Mouse (Mus musculus) liver, adult 2 months (tissue): ENCODE results near the gene Syn3. TPM values are rescaled to one million over a fixed set of nuclear protein-coding genes. Genes with fewer than 3 reads are reported as not detected.

ENCODE experiments used
- DNase-seq: peaks from one replicate; pipeline ENCODE4 v3.0.0-alpha.2; 2011; ENCODE audit warnings: low read depth, low spot score; ENCODE audit errors: extremely low read depth
- H3K27ac ChIP-seq: fragments of 200-500 bp; replicated peaks from 2 replicates; pipeline ENCODE4 v1.5.1; 2012; ENCODE audit warnings: low read depth, mild to moderate bottlenecking, control low read depth, inconsistent platforms, low read length; ENCODE audit not compliant: insufficient read depth
- H3K27me3 ChIP-seq: fragments of 200-500 bp; 2 replicates; pipeline ENCODE4 v1.6.1; 2012; ENCODE audit warnings: mild to moderate bottlenecking, moderate library complexity, low read length, inconsistent platforms; ENCODE audit not compliant: control insufficient read depth, insufficient read depth
- H3K36me3 ChIP-seq: fragments of 200-500 bp; 2 replicates; pipeline ENCODE4 v1.6.1; 2012; ENCODE audit warnings: low read length, inconsistent platforms; ENCODE audit not compliant: control insufficient read depth, insufficient read depth
- H3K4me1 ChIP-seq: fragments of 200-500 bp; 2 replicates; pipeline ENCODE4 v1.6.1; 2011; ENCODE audit warnings: low read length; ENCODE audit not compliant: control insufficient read depth, insufficient read depth
- H3K4me3 ChIP-seq: fragments of 200-500 bp; 2 replicates; pipeline ENCODE4 v1.5.1; 2011; ENCODE audit warnings: low read depth, mild to moderate bottlenecking, control low read depth, low read length, moderate library complexity; ENCODE audit not compliant: insufficient read depth
- H3K79me2 ChIP-seq: fragments of 200-500 bp; 2 replicates; pipeline ENCODE4 v1.6.1; 2012; ENCODE audit warnings: inconsistent platforms, mild to moderate bottlenecking, low read length, moderate library complexity; ENCODE audit not compliant: control insufficient read depth, insufficient read depth
- H3K9ac ChIP-seq: fragments of 200-500 bp; 2 replicates; pipeline ENCODE4 v1.6.1; 2012; ENCODE audit warnings: low read depth, mild to moderate bottlenecking, control low read depth, inconsistent platforms, low read length
- CTCF ChIP-seq: fragments of 200-500 bp; IDR thresholded peaks from 2 replicates; pipeline ENCODE4 v1.5.1; 2011; ENCODE audit warnings: low read depth, low read length, control low read depth
- POLR2A ChIP-seq: fragments of 200-500 bp; IDR thresholded peaks from 2 replicates; pipeline ENCODE4 v1.6.1; 2011; ENCODE audit warnings: low read length, control low read depth; ENCODE audit not compliant: insufficient read depth; ENCODE audit errors: extremely low read depth
- WGBS: fragments of 180-500 bp; shearing (Covaris S2); methylation state at CpG from one replicate; pipeline ENCODE4 v1.1.7; 2018; 5-methylcytosine and 5-hydroxymethylcytosine counted together
- polyA plus RNA-seq: library from polyadenylated mRNA; depleted of rRNA; stranded (reverse); fragments of >200 nt; gene quantifications from 2 replicates; pipeline ENCODE4 v1.2.3, GENCODE M21; 2012
- total RNA-seq: library from RNA; depleted of rRNA; stranded (reverse); fragments of >200 nt; gene quantifications from 2 replicates; pipeline ENCODE4 v1.2.3, GENCODE M21; 2014

Syn3 gene
- total and polyA plus RNA-seq, 2 experiments = 0.81 to 0.83 TPM

- no peaks in the 10 kb centered on the region for H3K4me1 ChIP-seq
- TF ChIP-seq CTCF (no peak), POLR2A (no peak)
- no peak for DNase-seq
- no peaks in the 10 kb centered on the region for H3K79me2 ChIP-seq
- no peak overlapping the region for H3K9ac ChIP-seq
- H3K27me3 ChIP-seq = no peaks in the 10 kb centered on the region
- H3K36me3 ChIP-seq = no peaks in the 10 kb centered on the region
- H3K4me3 ChIP-seq = no peak overlapping the region
- H3K27ac ChIP-seq = no peak overlapping the region
- WGBS = 86% methylated on average over 5 of the region's 5 CpGs
These were observed 310.8 kb downstream of the Syn3 start for GRCm38 (mm10) chr10:86187881-86188280.

DNA sequence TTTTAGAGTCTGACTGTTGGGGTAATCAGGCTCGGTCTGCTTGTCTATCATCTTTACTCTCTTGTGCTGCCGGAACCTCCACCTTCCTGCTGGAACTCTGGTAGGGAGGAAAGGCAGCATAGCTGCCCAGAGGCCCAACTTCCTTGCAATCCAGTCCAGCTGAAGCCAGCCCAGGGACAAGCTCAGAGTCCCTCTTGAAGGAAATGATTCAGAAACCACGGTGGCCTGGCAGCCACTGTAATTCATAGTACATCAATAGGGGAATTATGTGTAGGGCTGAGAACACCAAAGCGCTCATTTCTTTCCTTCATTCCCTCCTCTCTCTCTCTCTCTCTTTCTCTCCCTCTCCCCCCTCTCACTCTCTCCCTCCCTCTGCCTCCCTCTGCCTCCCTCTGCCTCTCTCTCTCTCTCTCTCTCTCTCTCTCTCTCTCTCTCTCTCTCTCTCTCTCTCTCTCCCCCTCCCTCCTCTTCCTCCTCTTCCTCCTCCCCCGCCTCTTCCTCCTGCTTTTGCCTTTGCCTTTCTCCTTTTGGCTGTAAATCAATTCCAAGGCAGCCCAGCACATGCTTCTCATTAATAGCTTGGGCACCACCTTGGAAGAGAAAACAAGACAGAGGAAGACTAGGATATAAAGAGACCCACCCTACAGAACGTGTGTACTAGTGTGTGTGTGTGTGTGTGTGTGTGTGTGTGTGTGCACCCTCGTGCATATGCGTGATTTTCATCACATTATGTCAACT is 315.4 kb downstream of the Syn3 start:
- no peak overlapping the region for H3K4me3 ChIP-seq
- no peak for DNase-seq
- 74% methylated on average over 8 of the region's 8 CpGs for WGBS
- no peaks in the 10 kb centered on the region for H3K4me1 ChIP-seq
- TF ChIP-seq CTCF (no peak), POLR2A (no peak)
- H3K9ac ChIP-seq = no peak overlapping the region
- H3K79me2 ChIP-seq = no peaks in the 10 kb centered on the region
- no peaks in the 10 kb centered on the region for H3K36me3 ChIP-seq
- no peak overlapping the region for H3K27ac ChIP-seq
- H3K27me3 ChIP-seq = no peaks in the 10 kb centered on the region

- peak; percentile 53 for DNase-seq
- H3K4me3 ChIP-seq = no peak overlapping the region
- H3K9ac ChIP-seq = no peak overlapping the region
- TF ChIP-seq CTCF = peak; percentile 82
- no peak for TF ChIP-seq POLR2A
- no peaks in the 10 kb centered on the region for H3K79me2 ChIP-seq
- no peaks in the 10 kb centered on the region for H3K36me3 ChIP-seq
- no peaks in the 10 kb centered on the region for H3K27me3 ChIP-seq
- WGBS = 59% methylated on average over 3 of the region's 3 CpGs
- no peaks in the 10 kb centered on the region for H3K4me1 ChIP-seq
- no peak overlapping the region for H3K27ac ChIP-seq
These were observed 316.4 kb downstream of the Syn3 start for GRCm38 (mm10) chr10:86182183-86182805.

DNA sequence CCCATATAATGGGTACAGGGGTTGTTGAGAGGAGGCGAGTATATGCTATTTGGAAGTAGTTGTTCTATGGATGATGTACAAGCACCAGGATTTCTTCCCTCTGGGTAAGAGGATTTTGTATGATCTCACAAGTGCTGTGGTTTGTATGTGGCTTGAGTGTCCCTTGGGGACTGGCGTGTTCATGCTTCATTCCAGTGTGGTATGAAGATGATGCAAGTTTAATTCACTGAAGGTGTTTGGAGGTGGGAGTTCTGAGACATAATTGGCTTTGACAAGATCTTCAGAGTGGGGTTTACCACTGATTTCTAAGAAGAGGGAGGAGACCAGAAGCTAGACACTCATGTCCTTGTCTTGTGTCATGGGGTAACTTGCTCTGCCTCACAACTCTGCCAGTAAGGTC is 322.3 kb downstream of the Syn3 start:
- Histone ChIP-seq H3K27me3 (no peaks in the 10 kb centered on the region), H3K4me3 (no peak overlapping the region), H3K36me3 (no peaks in the 10 kb centered on the region), H3K4me1 (no peaks in the 10 kb centered on the region), H3K27ac (no peak overlapping the region), H3K9ac (no peak overlapping the region), H3K79me2 (no peaks in the 10 kb centered on the region)
- TF ChIP-seq CTCF (no peak), POLR2A (no peak)
- 96% methylated on average over 2 of the region's 2 CpGs for WGBS
- no peak for DNase-seq

GRCm38 (mm10) chr10:86174017-86174416 is 324.7 kb downstream of the Syn3 start:
- WGBS = 83% methylated on average over 6 of the region's 6 CpGs
- TF ChIP-seq CTCF = no peak
- no peak for TF ChIP-seq POLR2A
- Histone ChIP-seq H3K9ac (no peak overlapping the region), H3K36me3 (no peaks in the 10 kb centered on the region), H3K79me2 (no peaks in the 10 kb centered on the region), H3K27ac (no peak overlapping the region), H3K4me1 (no peaks in the 10 kb centered on the region), H3K4me3 (no peak overlapping the region), H3K27me3 (no peaks in the 10 kb centered on the region)
- no peak for DNase-seq

DNA sequence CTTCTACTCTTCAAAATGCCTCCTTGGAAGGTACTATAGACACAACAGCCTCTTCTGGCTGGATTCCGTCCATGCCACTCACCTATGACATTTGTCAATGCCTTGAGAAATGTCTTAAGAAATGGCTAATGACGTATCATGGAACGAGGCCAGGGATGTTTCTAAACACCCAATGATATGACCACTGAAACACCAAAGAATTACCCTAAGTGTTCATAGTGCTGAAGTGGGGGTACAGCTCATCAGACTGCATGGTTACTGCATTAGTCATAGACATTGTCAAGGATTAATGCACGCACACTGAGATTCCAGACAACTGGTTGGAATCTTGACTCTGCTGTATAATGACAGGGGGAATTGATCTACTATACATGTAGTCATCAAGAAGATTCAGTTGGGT is 325.4 kb downstream of the Syn3 start:
- H3K79me2 ChIP-seq = no peaks in the 10 kb centered on the region
- WGBS = 91% methylated on average over 4 of the region's 4 CpGs
- no peaks in the 10 kb centered on the region for H3K27me3 ChIP-seq
- DNase-seq = no peak
- H3K4me3 ChIP-seq = no peak overlapping the region
- H3K9ac ChIP-seq = no peak overlapping the region
- no peak for TF ChIP-seq POLR2A
- no peak for TF ChIP-seq CTCF
- H3K27ac ChIP-seq = no peak overlapping the region
- no peaks in the 10 kb centered on the region for H3K36me3 ChIP-seq
- H3K4me1 ChIP-seq = no peaks in the 10 kb centered on the region
